Mouse (Mus musculus) CH12.LX (cell line): ENCODE measurements around the gene Pelp1. TPM values are rescaled to one million over a fixed set of nuclear protein-coding genes. Genes with fewer than 3 reads are reported as not detected.
A peak's percentile ranks its signal among the peaks of the same experiment; 100 is the strongest.

Experiments
- DNase-seq: peaks from one replicate; pipeline ENCODE4 v3.0.0-alpha.2; 2013; ENCODE audit errors: extremely low read depth
- H3K27ac ChIP-seq: 2 replicates; pipeline ENCODE4 v1.5.1; 2012; ENCODE audit warnings: low read depth, mild to moderate bottlenecking, control low read depth, moderate library complexity; ENCODE audit not compliant: insufficient read depth
- H3K27me3 ChIP-seq: replicated peaks from 2 replicates; pipeline ENCODE3; 2012; ENCODE audit warnings: inconsistent platforms
- H3K36me3 ChIP-seq, 2 experiments: replicated peaks in 1 of 2; 2 replicates each; pipeline versions ENCODE3 to v1.6.1; 2012; ENCODE audit warnings: inconsistent platforms in 1 of 2, low read length in 1 of 2, mild to moderate bottlenecking in 1 of 2, mixed read lengths in 1 of 2, moderate library complexity in 1 of 2; ENCODE audit not compliant: control insufficient read depth in 1 of 2, insufficient read depth in 1 of 2
- H3K4me1 ChIP-seq, 2 experiments: 2 replicates each; pipeline ENCODE4 v1.6.1; 2012; ENCODE audit warnings: inconsistent platforms in 1 of 2, moderate library complexity in 1 of 2; ENCODE audit not compliant: insufficient read depth in 2 of 2, control insufficient read depth in 1 of 2
- H3K4me2 ChIP-seq: 2 replicates; pipeline ENCODE4 v1.6.1; 2012; ENCODE audit warnings: low read depth, mild to moderate bottlenecking, control low read depth; ENCODE audit not compliant: poor library complexity, insufficient read depth, severe bottlenecking
- H3K4me3 ChIP-seq, 3 experiments: fragments of 150-350 bp in 1 of 3; sonication (generic) in 1 of 3; replicated peaks in 1 of 3; 2 replicates each; pipeline versions ENCODE3 to v1.5.1; 2011 to 2012; ENCODE audit warnings: low read depth in 2 of 3, low read length in 2 of 3, mild to moderate bottlenecking in 2 of 3, moderate library complexity in 2 of 3, control low read depth in 1 of 3, improper control_type of control experiment in 1 of 3, inconsistent platforms in 1 of 3, mixed read lengths in 1 of 3; ENCODE audit not compliant: poor library complexity in 1 of 3
- H3K79me2 ChIP-seq: replicated peaks from 2 replicates; pipeline ENCODE4 v1.6.1; 2012; ENCODE audit warnings: mild to moderate bottlenecking, moderate library complexity; ENCODE audit not compliant: control insufficient read depth, poor library complexity, insufficient read depth, severe bottlenecking; ENCODE audit errors: extremely low read depth
- H3K9ac ChIP-seq: 2 replicates; pipeline ENCODE4 v1.6.1; 2012; ENCODE audit warnings: low read depth, mild to moderate bottlenecking, control low read depth, moderate library complexity; ENCODE audit not compliant: insufficient read depth
- H3K9me3 ChIP-seq: replicated peaks from 2 replicates; pipeline ENCODE3; 2012; ENCODE audit warnings: low read length, inconsistent platforms, mixed read lengths
- BHLHE40 ChIP-seq: IDR thresholded peaks from 2 replicates; pipeline ENCODE4 v1.6.1; 2011; ENCODE audit warnings: mild to moderate bottlenecking, low read depth, low read length, improper control_type of control experiment
- CHD1 ChIP-seq: IDR thresholded peaks from 2 replicates; pipeline ENCODE4 v1.6.1; 2012; ENCODE audit warnings: low read depth, low read length, improper control_type of control experiment, inconsistent platforms
- CHD2 ChIP-seq: IDR thresholded peaks from 2 replicates; pipeline ENCODE4 v1.6.1; 2011; ENCODE audit warnings: low read length, improper control_type of control experiment
- CTCF ChIP-seq, 2 experiments: IDR thresholded peaks in 1 of 2; conservative IDR thresholded peaks in 1 of 2; 2 replicates each; pipeline ENCODE4 v1.5.1; 2011 to 2012; ENCODE audit warnings: low read depth in 2 of 2, low read length in 2 of 2, improper control_type of control experiment in 1 of 2, inconsistent platforms in 1 of 2, mild to moderate bottlenecking in 1 of 2, moderate library complexity in 1 of 2
- E2F4 ChIP-seq: IDR thresholded peaks from 2 replicates; pipeline ENCODE4 v1.6.1; 2011; ENCODE audit warnings: low read depth, low read length, improper control_type of control experiment; ENCODE audit not compliant: insufficient replicate concordance
- EP300 ChIP-seq: IDR thresholded peaks from 2 replicates; pipeline ENCODE4 v1.6.1; 2011; ENCODE audit warnings: low read length, improper control_type of control experiment
- ETS1 ChIP-seq: conservative IDR thresholded peaks from 2 replicates; pipeline ENCODE4 v1.6.1; 2012; ENCODE audit warnings: low read depth, mild to moderate bottlenecking, inconsistent platforms, low read length, improper control_type of control experiment, moderate library complexity
- GABPA ChIP-seq: IDR thresholded peaks from 2 replicates; pipeline ENCODE4 v1.6.1; 2012; ENCODE audit warnings: low read depth, low read length, improper control_type of control experiment, inconsistent platforms; ENCODE audit not compliant: insufficient replicate concordance
- JUN ChIP-seq: IDR thresholded peaks from 2 replicates; pipeline ENCODE4 v1.6.1; 2011; ENCODE audit warnings: low read depth, mild to moderate bottlenecking, low read length, improper control_type of control experiment, moderate library complexity; ENCODE audit not compliant: insufficient read depth
- KAT2A ChIP-seq: IDR thresholded peaks from 2 replicates; pipeline ENCODE4 v1.6.1; 2012; ENCODE audit warnings: low read length, improper control_type of control experiment, inconsistent platforms; ENCODE audit not compliant: insufficient replicate concordance
- MAFK ChIP-seq: IDR thresholded peaks from 2 replicates; pipeline ENCODE4 v1.6.1; 2011; ENCODE audit warnings: low read length, improper control_type of control experiment; ENCODE audit not compliant: insufficient replicate concordance
- MAX ChIP-seq: IDR thresholded peaks from 2 replicates; pipeline ENCODE4 v1.6.1; 2011; ENCODE audit warnings: low read length, improper control_type of control experiment
- MAZ ChIP-seq: IDR thresholded peaks from 2 replicates; pipeline ENCODE4 v1.6.1; 2012; ENCODE audit warnings: low read depth, mild to moderate bottlenecking, inconsistent platforms, low read length, improper control_type of control experiment, moderate library complexity
- MEF2A ChIP-seq: IDR thresholded peaks from 2 replicates; pipeline ENCODE4 v1.6.1; 2014; ENCODE audit warnings: low read depth, mild to moderate bottlenecking, inconsistent platforms, low read length, improper control_type of control experiment, borderline replicate concordance
- MXI1 ChIP-seq: IDR thresholded peaks from 2 replicates; pipeline ENCODE4 v1.6.1; 2011; ENCODE audit warnings: mild to moderate bottlenecking, low read depth, low read length, improper control_type of control experiment
- MYC ChIP-seq: IDR thresholded peaks from 2 replicates; pipeline ENCODE4 v1.6.1; 2011; ENCODE audit warnings: low read depth, mild to moderate bottlenecking, improper control_type of control experiment, low read length
- NELFE ChIP-seq: IDR thresholded peaks from 2 replicates; pipeline ENCODE4 v1.6.1; 2011; ENCODE audit warnings: low read depth, low read length, improper control_type of control experiment
- NRF1 ChIP-seq: IDR thresholded peaks from 2 replicates; pipeline ENCODE4 v1.6.1; 2014; ENCODE audit warnings: low read depth, mild to moderate bottlenecking, inconsistent platforms, low read length, improper control_type of control experiment, moderate library complexity
- POLR2A ChIP-seq: IDR thresholded peaks from 2 replicates; pipeline ENCODE4 v1.6.1; 2011; ENCODE audit warnings: low read depth, mild to moderate bottlenecking, improper control_type of control experiment, low read length
- RAD21 ChIP-seq: IDR thresholded peaks from 2 replicates; pipeline ENCODE4 v1.6.1; 2011; ENCODE audit warnings: low read depth, mild to moderate bottlenecking, low read length, improper control_type of control experiment, moderate library complexity
- RCOR1 ChIP-seq: conservative IDR thresholded peaks from 2 replicates; pipeline ENCODE4 v1.6.1; 2012; ENCODE audit warnings: low read depth, mild to moderate bottlenecking, inconsistent platforms, low read length, improper control_type of control experiment
- SIN3A ChIP-seq: IDR thresholded peaks from 2 replicates; pipeline ENCODE4 v1.6.1; 2012; ENCODE audit warnings: low read length, improper control_type of control experiment, inconsistent platforms
- SMC3 ChIP-seq: IDR thresholded peaks from 2 replicates; pipeline ENCODE4 v1.6.1; 2011; ENCODE audit warnings: low read depth, low read length, improper control_type of control experiment
- TBP ChIP-seq: conservative IDR thresholded peaks from 2 replicates; pipeline ENCODE4 v1.6.1; 2011; ENCODE audit warnings: low read depth, low read length, improper control_type of control experiment
- TCF12 ChIP-seq: IDR thresholded peaks from 2 replicates; pipeline ENCODE4 v1.6.1; 2014; ENCODE audit warnings: low read depth, mild to moderate bottlenecking, inconsistent platforms, low read length, improper control_type of control experiment
- USF1 ChIP-seq: IDR thresholded peaks from 2 replicates; pipeline ENCODE4 v1.6.1; 2014; ENCODE audit warnings: low read depth, mild to moderate bottlenecking, inconsistent platforms, low read length, improper control_type of control experiment
- USF2 ChIP-seq: conservative IDR thresholded peaks from 2 replicates; pipeline ENCODE4 v1.6.1; 2011; ENCODE audit warnings: low read depth, low read length, improper control_type of control experiment
- ZC3H11A ChIP-seq: IDR thresholded peaks from 2 replicates; pipeline ENCODE4 v1.6.1; 2012; ENCODE audit warnings: low read depth, mild to moderate bottlenecking, inconsistent platforms, low read length, improper control_type of control experiment
- ZKSCAN1 ChIP-seq: IDR thresholded peaks from 2 replicates; pipeline ENCODE4 v1.6.1; 2012; ENCODE audit warnings: low read depth, inconsistent platforms, low read length, improper control_type of control experiment, borderline replicate concordance
- dilution Hi-C: fragments of 300-500 bp; cut with MboI; formaldehyde crosslinking; loops from 2 replicates; pipeline ENCODE4 v1.14.3; 2020; ENCODE audit warnings: low sequenced_read_pairs; ENCODE audit not compliant: extremely low pct_unique_long_range_greater_than_20kb, extremely low pct_ligation_motif_present
- in situ Hi-C: fragments of 300-500 bp; cut with MboI; formaldehyde crosslinking; loops from 3 replicates; pipeline ENCODE4 v1.14.3; 2019; ENCODE audit warnings: low sequenced_read_pairs, low pct_ligation_motif_present, low pct_unique_long_range_greater_than_20kb, mixed read lengths
- polyA plus RNA-seq: library from polyadenylated mRNA; unstranded; fragments of >175 nt; gene quantifications from 2 replicates; pipeline ENCODE4 v1.2.1, GENCODE M21; 2012; ENCODE audit warnings: low read depth; ENCODE audit not compliant: insufficient read length
- total RNA-seq, 2 experiments: library from RNA; depleted of rRNA; stranded (reverse); fragments of 300-350 nt in 1 of 2; fragments of >200 nt in 1 of 2; gene quantifications; 2 replicates each; pipeline ENCODE4 v1.2.3; 2012 to 2014

Gene Pelp1
- total and polyA plus RNA-seq, 3 experiments = 13.2 to 113 (median 33.0) TPM

GRCm38 (mm10) chr11:70412591-70412990 lies 2.8 kb upstream of the Pelp1 start:
- in situ Hi-C loops = loop anchor here (5.0 to 10.0 kb wide), 3 partner anchors 95 to 342 kb away; partner anchors contain the start of genes 4930544D05Rik, Chrne and Tm4sf5

GRCm38 (mm10) chr11:70410297-70410643 lies 439 bp upstream of the Pelp1 start:
- H3K27me3 ChIP-seq = no peaks in the 10 kb centered on the region
- H3K36me3 ChIP-seq = peaks cover 10 to 34% of the 10 kb centered on the region in 2 experiments
- peak overlapping the region; percentile 37 for H3K9ac ChIP-seq
- H3K4me2 ChIP-seq = peak overlapping the region; percentile 40
- peaks cover 45% of the 10 kb centered on the region for H3K79me2 ChIP-seq
- H3K9me3 ChIP-seq = no peaks in the 10 kb centered on the region
- DNase-seq = no peak
- H3K4me3 ChIP-seq = peak overlapping the region; percentile 91 to 96 (median 95)
- TF ChIP-seq TBP (0 out of 2 replicates have a peak, but pooled peaks have one; percentile 24), MYC (peak; percentile 99; the same call in 1 of the 2 replicates), NRF1 (no peak), CHD2 (no peak), MAZ (no peak), E2F4 (0 out of 2 replicates have a peak, but pooled peaks have one; percentile 90), BHLHE40 (no peak), JUN (0 out of 2 replicates have a peak, but pooled peaks have one; percentile 12), KAT2A (no peak)
- peaks cover 12 to 49% of the 10 kb centered on the region in 2 experiments for H3K4me1 ChIP-seq
- H3K27ac ChIP-seq = no peak overlapping the region
- in situ Hi-C loops = loop anchor here (5.0 to 10.0 kb wide), 3 partner anchors 97 to 345 kb away; partner anchors contain the start of genes 4930544D05Rik, Chrne and Tm4sf5
- dilution Hi-C loops = no loop called here

More at GRCm38 (mm10) chr11:70412591-70412990, 2.8 kb upstream of the Pelp1 start:
- no peaks in the 10 kb centered on the region for H3K27me3 ChIP-seq
- DNase-seq = no peak
- H3K9me3 ChIP-seq = no peaks in the 10 kb centered on the region
- TF ChIP-seq MAFK (no peak), MAX (peak; percentile 19; the same call in 1 of the 2 replicates), POLR2A (no peak), USF1 (0 out of 2 replicates have a peak, but pooled peaks have one; percentile 13), TCF12 (no peak), CHD1 (no peak), SIN3A (no peak), GABPA (no peak), NELFE (no peak), SMC3 (no peak), RAD21 (no peak), MXI1 (no peak), MEF2A (no peak), ZC3H11A (no peak), BHLHE40 (peak; percentile 85), EP300 (no peak), ETS1 (no peak), CTCF (conservative IDR thresholded peaks at IDR 0.05 in 1 of 2, IDR thresholded peaks at IDR 0.05 in 1 of 2; ENCODE audit: low read depth in 2 of 2, low read length in 2 of 2) (no peak), ZKSCAN1 (no peak), USF2 (0 out of 2 replicates have a peak, but pooled peaks have one; percentile 22), RCOR1 (no peak)
- TF ChIP-seq, all 38 proteins: peak for 4
- Histone ChIP-seq H3K79me2 (peaks cover 22% of the 10 kb centered on the region), H3K4me3 (no peak overlapping the region), H3K4me2 (no peak overlapping the region), H3K27ac (no peak overlapping the region), H3K36me3 (peaks cover under 1 to 11% of the 10 kb centered on the region in 2 experiments), H3K4me1 (peaks cover 9 to 35% of the 10 kb centered on the region in 2 experiments), H3K9ac (no peak overlapping the region)
- dilution Hi-C loops = no loop called here
